ENCODE assay signal across 8 mouse cellular contexts in the genomic region with DNA sequence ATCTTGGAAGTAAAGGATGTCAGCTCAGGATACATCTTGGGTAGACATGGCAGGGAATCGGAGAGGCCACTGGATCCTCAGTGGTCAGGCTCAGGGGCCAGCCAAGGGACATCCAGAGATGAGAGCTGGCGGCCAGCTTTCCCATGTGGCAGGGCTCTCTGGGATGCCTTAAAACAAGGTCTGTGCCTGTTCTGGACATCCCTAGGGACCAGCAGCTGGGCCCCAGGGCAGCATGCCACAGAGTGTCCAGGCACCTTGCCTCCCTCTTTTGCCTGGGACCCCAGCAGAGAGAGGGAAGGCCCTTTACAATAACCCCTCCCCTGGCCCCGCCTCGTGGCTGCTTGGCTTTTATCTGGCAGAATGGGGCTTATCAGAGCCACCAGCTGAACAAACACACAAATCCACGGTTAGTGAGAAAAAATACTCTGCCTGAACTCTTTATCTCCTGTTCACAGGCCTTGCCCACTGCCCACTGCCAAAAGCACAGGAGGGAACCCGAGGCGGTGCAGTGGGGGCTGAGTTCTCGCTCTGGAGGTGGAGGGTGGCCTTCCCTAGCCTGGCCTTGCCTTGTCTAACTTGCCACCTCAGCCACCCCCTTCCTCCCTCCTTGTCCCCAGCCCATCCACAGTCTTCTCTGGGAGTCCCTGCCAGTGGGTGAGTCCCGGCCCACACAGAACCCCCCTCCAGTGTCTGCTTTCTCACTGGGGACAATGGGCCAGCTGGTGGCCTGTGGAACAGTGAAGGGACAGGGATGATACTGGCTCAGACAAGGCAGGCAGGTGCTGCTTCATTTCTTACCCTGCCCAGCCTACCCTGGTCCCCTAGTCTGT. TPM values are rescaled to one million over a fixed set of nuclear protein-coding genes. Genes with fewer than 3 reads are reported as not detected.
DNase-seq lines count a peak whose midpoint lies in the region; ATAC-seq and TF ChIP-seq lines count a peak whose summit lies in the region.

No protein-coding gene starts in this region.

- peak; percentile 9 for ATAC-seq in lung, postnatal 0 days
- no peak for ATAC-seq in embryonic facial prominence, embryonic 15.5 days (ENCODE audit: insufficient number of reproducible peaks, low FRiP score, low TSS enrichment, low read depth)
- ATAC-seq in liver, postnatal 0 days, result peak; percentile 90
- peak; percentile 26; the same call in 1 of the 2 replicates for ATAC-seq in stomach, postnatal 0 days (ENCODE audit: low FRiP score, low TSS enrichment)

- H3K4me2 ChIP-seq in lung, postnatal 0 days (replicated peaks; ENCODE audit: low read depth, low read length), result no peak overlapping the region
- H3K4me2 ChIP-seq in embryonic facial prominence, embryonic 15.5 days (replicated peaks), result no peak overlapping the region
- peak overlapping the region; percentile 69 for H3K4me2 ChIP-seq in liver, postnatal 0 days (ENCODE audit: low read depth, low read length)
- H3K4me2 ChIP-seq in stomach, postnatal 0 days (replicated peaks; ENCODE audit: low read depth), result peak overlapping the region; percentile 23; the same call in 1 of the 2 replicates

- DNase-seq in lung, postnatal 0 days (ENCODE audit: low spot score), result no peak
- no peak for DNase-seq in lung, adult 18-20 months
- peak; percentile 66 to 72 for DNase-seq in heart, postnatal 14 days
- DNase-seq in liver, postnatal 0 days, result peak; percentile 86
- DNase-seq in stomach, postnatal 0 days (ENCODE audit: low spot score), result peak; percentile 75
- DNase-seq in thymus, adult 18-20 months, result no peak
- no peak for DNase-seq in thymus, postnatal 14 days

- H3K4me3 ChIP-seq in lung, postnatal 0 days (ENCODE audit: low read depth, low read length), result no peak overlapping the region
- H3K4me3 ChIP-seq in embryonic facial prominence, embryonic 15.5 days (replicated peaks), result no peak overlapping the region
- H3K4me3 ChIP-seq in liver, postnatal 0 days (ENCODE audit: low read depth, low read length), result no peak overlapping the region; the same call in 1 of the 2 replicates
- H3K4me3 ChIP-seq in stomach, postnatal 0 days (ENCODE audit: low read depth, low read length), result no peak overlapping the region

- H3K27me3 ChIP-seq in lung, postnatal 0 days (replicated peaks; ENCODE audit: insufficient read depth, low read length), result no peaks in the 10 kb centered on the region
- H3K27me3 ChIP-seq in embryonic facial prominence, embryonic 15.5 days, result no peaks in the 10 kb centered on the region
- no peaks in the 10 kb centered on the region for H3K27me3 ChIP-seq in liver, postnatal 0 days (ENCODE audit: insufficient read depth, low read length)
- H3K27me3 ChIP-seq in stomach, postnatal 0 days (ENCODE audit: control insufficient read depth, insufficient read depth, low read length), result no peaks in the 10 kb centered on the region

- TF ChIP-seq CTCF in lung, postnatal 0 days (IDR thresholded peaks at IDR 0.05), result no peak
- no peak for TF ChIP-seq CTCF in liver, postnatal 0 days (IDR thresholded peaks at IDR 0.05; ENCODE audit: low read depth)
- TF ChIP-seq CTCF in stomach, postnatal 0 days (IDR thresholded peaks at IDR 0.05; ENCODE audit: low read depth), result no peak

- H3K36me3 ChIP-seq in lung, postnatal 0 days (ENCODE audit: insufficient read depth, low read length), result no peaks in the 10 kb centered on the region; the same call in 1 of the 2 replicates
- peaks cover 20% of the 10 kb centered on the region for H3K36me3 ChIP-seq in embryonic facial prominence, embryonic 15.5 days
- peaks cover 7% of the 10 kb centered on the region; the same call in 1 of the 2 replicates for H3K36me3 ChIP-seq in liver, postnatal 0 days (replicated peaks; ENCODE audit: insufficient read depth, low read length)
- H3K36me3 ChIP-seq in stomach, postnatal 0 days (ENCODE audit: control insufficient read depth, insufficient read depth, low read length), result no peaks in the 10 kb centered on the region

- intact Hi-C loops in heart, postnatal 14 days (cut with DNase I), result no loop called here

- 42% methylated on average over 9 of the region's 9 CpGs for WGBS in lung, postnatal 0 days
- WGBS in embryonic facial prominence, embryonic 15.5 days, result 56% methylated on average over 9 of the region's 9 CpGs
- WGBS in liver, postnatal 0 days (ENCODE audit: insufficient replicate concordance), result 29% methylated on average over 9 of the region's 9 CpGs
- WGBS in stomach, postnatal 0 days, result 46% methylated on average over 9 of the region's 9 CpGs

- peak overlapping the region; percentile 23; the same call in 1 of the 2 replicates for H3K9ac ChIP-seq in lung, postnatal 0 days (replicated peaks; ENCODE audit: low read depth)
- H3K9ac ChIP-seq in embryonic facial prominence, embryonic 15.5 days, result no peak overlapping the region
- H3K9ac ChIP-seq in liver, postnatal 0 days (replicated peaks), result peak overlapping the region; percentile 63
- peak overlapping the region; percentile 47 for H3K9ac ChIP-seq in stomach, postnatal 0 days (ENCODE audit: low read length)

- peak overlapping the region; percentile 54; the same call in 1 of the 2 replicates for H3K27ac ChIP-seq in lung, postnatal 0 days (ENCODE audit: low read length)
- peak overlapping the region; percentile 67; the same call in 1 of the 2 replicates for H3K27ac ChIP-seq in embryonic facial prominence, embryonic 15.5 days (replicated peaks)
- H3K27ac ChIP-seq in liver, postnatal 0 days (ENCODE audit: low read depth), result peak overlapping the region; percentile 88
- H3K27ac ChIP-seq in stomach, postnatal 0 days (replicated peaks), result peak overlapping the region; percentile 88

- peaks cover 42% of the 10 kb centered on the region for H3K4me1 ChIP-seq in lung, postnatal 0 days (ENCODE audit: insufficient read depth, low read depth, low read length)
- H3K4me1 ChIP-seq in embryonic facial prominence, embryonic 15.5 days, result peaks cover 89% of the 10 kb centered on the region
- peaks cover 52% of the 10 kb centered on the region for H3K4me1 ChIP-seq in liver, postnatal 0 days (ENCODE audit: insufficient read depth)
- H3K4me1 ChIP-seq in stomach, postnatal 0 days (replicated peaks; ENCODE audit: control insufficient read depth, insufficient read depth), result peaks cover 27% of the 10 kb centered on the region

- no peak for TF ChIP-seq EP300 in lung, postnatal 0 days (IDR thresholded peaks at IDR 0.05)
- TF ChIP-seq EP300 in liver, postnatal 0 days (IDR thresholded peaks at IDR 0.05; ENCODE audit: low read depth), result peak; percentile 99
- no peak for TF ChIP-seq EP300 in stomach, postnatal 0 days (optimal IDR thresholded peaks at IDR 0.05)

- H3K9me3 ChIP-seq in lung, postnatal 0 days (ENCODE audit: low read length), result no peaks in the 10 kb centered on the region
- no peaks in the 10 kb centered on the region for H3K9me3 ChIP-seq in embryonic facial prominence, embryonic 15.5 days (replicated peaks)
- no peaks in the 10 kb centered on the region for H3K9me3 ChIP-seq in liver, postnatal 0 days (ENCODE audit: low read length)
- H3K9me3 ChIP-seq in stomach, postnatal 0 days (ENCODE audit: control insufficient read depth, low read length), result no peaks in the 10 kb centered on the region

RNA-seq across cellular contexts. Expression of gene G430095P16Rik, which starts 7.9 kb away (rescaled TPM):
- polyA plus RNA-seq in lung, postnatal 0 days (2015; fragmentation: Nextera tagmentation; extraction: Ambion mirVana), result 2.0 and 2.8 TPM in 2 replicates
- 4.2 and 4.9 TPM in 2 replicates for polyA plus RNA-seq in embryonic facial prominence, embryonic 15.5 days (2015; fragmentation: Nextera tagmentation; extraction: Ambion mirVana)
- total RNA-seq in heart, postnatal 14 days (2021), result under 1 TPM; 0.54 to 0.69 TPM
- polyA plus RNA-seq in liver, postnatal 0 days (2015; fragmentation: Nextera tagmentation; extraction: Ambion mirVana), result 4.8 and 6.3 TPM in 2 replicates
- polyA plus RNA-seq in stomach, postnatal 0 days (2015; fragmentation: Nextera tagmentation; extraction: Ambion mirVana), result 1.7 and 2.0 TPM in 2 replicates

RNA-seq across cellular contexts. Expression of gene Lyl1, which starts 29.5 kb away (rescaled TPM):
- polyA plus RNA-seq in lung, postnatal 0 days (2015; fragmentation: Nextera tagmentation; extraction: Ambion mirVana), result 11.6 and 13.9 TPM in 2 replicates
- polyA plus RNA-seq in embryonic facial prominence, embryonic 15.5 days (2015; fragmentation: Nextera tagmentation; extraction: Ambion mirVana), result 5.8 and 6.0 TPM in 2 replicates
- 1 to 10 TPM; 5.8 to 6.7 TPM for total RNA-seq in heart, postnatal 14 days (2021)
- polyA plus RNA-seq in liver, postnatal 0 days (2015; fragmentation: Nextera tagmentation; extraction: Ambion mirVana), result 24.6 and 25.7 TPM in 2 replicates
- polyA plus RNA-seq in stomach, postnatal 0 days (2015; fragmentation: Nextera tagmentation; extraction: Ambion mirVana), result 4.0 and 4.3 TPM in 2 replicates

RNA-seq across cellular contexts. Expression of gene Nacc1, which starts 43.1 kb away (rescaled TPM):
- polyA plus RNA-seq in lung, postnatal 0 days (2015; fragmentation: Nextera tagmentation; extraction: Ambion mirVana), result 7.1 and 7.4 TPM in 2 replicates
- 16.7 and 16.9 TPM in 2 replicates for polyA plus RNA-seq in embryonic facial prominence, embryonic 15.5 days (2015; fragmentation: Nextera tagmentation; extraction: Ambion mirVana)
- 10 to 100 TPM; 35.6 to 40.5 TPM for total RNA-seq in heart, postnatal 14 days (2021)
- 3.3 and 3.6 TPM in 2 replicates for polyA plus RNA-seq in liver, postnatal 0 days (2015; fragmentation: Nextera tagmentation; extraction: Ambion mirVana)
- 6.8 and 8.3 TPM in 2 replicates for polyA plus RNA-seq in stomach, postnatal 0 days (2015; fragmentation: Nextera tagmentation; extraction: Ambion mirVana)

RNA-seq across cellular contexts. Expression of gene Trmt1, which starts 44.6 kb away (rescaled TPM):
- 38.4 and 43.4 TPM in 2 replicates for polyA plus RNA-seq in lung, postnatal 0 days (2015; fragmentation: Nextera tagmentation; extraction: Ambion mirVana)
- 69.1 and 78.2 TPM in 2 replicates for polyA plus RNA-seq in embryonic facial prominence, embryonic 15.5 days (2015; fragmentation: Nextera tagmentation; extraction: Ambion mirVana)
- 10 to 100 TPM; 32.5 to 35.2 TPM for total RNA-seq in heart, postnatal 14 days (2021)
- polyA plus RNA-seq in liver, postnatal 0 days (2015; fragmentation: Nextera tagmentation; extraction: Ambion mirVana), result 21.3 TPM in 2 replicates
- polyA plus RNA-seq in stomach, postnatal 0 days (2015; fragmentation: Nextera tagmentation; extraction: Ambion mirVana), result 45.1 and 49.9 TPM in 2 replicates

Comparison
In these comparisons a context has a peak if more than half of its experiments do, and no peak if none do; other contexts are left out.
1. DNase-seq: peak in heart, postnatal 14 days (2 of 2), liver, postnatal 0 days (single experiment) and stomach, postnatal 0 days (single experiment); none in lung, postnatal 0 days (single experiment), lung, adult 18-20 months (0 of 2), thymus, adult 18-20 months (0 of 2) and thymus, postnatal 14 days (single experiment).
2. H3K4me2 ChIP-seq: peak in liver, postnatal 0 days (single experiment) and stomach, postnatal 0 days (single experiment); none in lung, postnatal 0 days (single experiment) and embryonic facial prominence, embryonic 15.5 days (single experiment).
3. Peak in every context shown above with its lines, with median percentiles within 50 percentile points of each other: H3K27ac ChIP-seq.